In the genomic region with DNA sequence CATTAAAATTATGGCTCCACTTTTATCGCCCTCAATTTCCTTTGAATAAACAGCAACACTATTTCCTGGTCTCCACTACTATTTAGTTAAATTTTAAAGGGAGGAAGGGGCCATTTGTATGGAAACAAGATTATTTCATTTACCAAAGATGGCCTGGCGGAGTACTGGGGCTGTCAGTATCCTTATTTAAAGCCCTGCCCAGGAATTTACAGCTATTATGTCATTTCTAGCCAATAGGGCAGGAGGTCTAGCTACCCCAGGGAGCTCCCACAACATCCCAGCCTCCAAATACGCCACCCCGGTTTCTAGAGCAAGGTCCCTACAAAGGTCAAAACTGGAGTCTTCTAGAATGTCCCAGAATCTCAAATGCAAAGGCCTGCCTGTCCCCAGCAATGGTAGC, we compare ENCODE assay signal across 18 mouse cellular contexts. TPM values are rescaled to one million over a fixed set of nuclear protein-coding genes. Genes with fewer than 3 reads are reported as not detected.
A peak's percentile ranks its signal among the peaks of the same experiment; 100 is the strongest.
DNase-seq lines count a peak whose midpoint lies in the region; ATAC-seq lines count a peak whose summit lies in the region.
"Had no signal": no experiment of that assay in that cellular context is flagged by ENCODE, and none has a peak within 500 bp of the region (broad histone marks: within the 10 kb centered on the region; RNA-seq: fewer than 3 reads in every experiment).

No protein-coding gene starts in this region.

- peaks cover 45% of the 10 kb centered on the region for H3K4me1 ChIP-seq in kidney, embryonic 15.5 days
- peaks cover 27% of the 10 kb centered on the region for H3K4me1 ChIP-seq in kidney, embryonic 16.5 days (ENCODE audit: insufficient read depth, low read length)
- H3K4me1 ChIP-seq in neural tube, embryonic 15.5 days = peaks cover 15% of the 10 kb centered on the region
- peaks cover 15% of the 10 kb centered on the region for H3K4me1 ChIP-seq in intestine, embryonic 16.5 days (ENCODE audit: control insufficient read depth, insufficient read depth, low read length)
- H3K4me1 ChIP-seq: embryonic facial prominence, embryonic 12.5 days had no signal

- no peaks in the 10 kb centered on the region for H3K9me3 ChIP-seq in kidney, embryonic 15.5 days (replicated peaks)
- H3K9me3 ChIP-seq in kidney, embryonic 16.5 days (ENCODE audit: low read length) = no peaks in the 10 kb centered on the region
- H3K9me3 ChIP-seq in neural tube, embryonic 15.5 days (replicated peaks) = no peaks in the 10 kb centered on the region
- no peaks in the 10 kb centered on the region for H3K9me3 ChIP-seq in intestine, embryonic 16.5 days (ENCODE audit: control insufficient read depth, low read length)
- H3K9me3 ChIP-seq: embryonic facial prominence, embryonic 12.5 days; forebrain, embryonic 13.5 days; forebrain, embryonic 15.5 days had no signal

- no peak overlapping the region for H3K4me3 ChIP-seq in kidney, embryonic 15.5 days (replicated peaks)
- no peak overlapping the region for H3K4me3 ChIP-seq in kidney, embryonic 16.5 days (ENCODE audit: low read length)
- no peak overlapping the region for H3K4me3 ChIP-seq in neural tube, embryonic 15.5 days (replicated peaks)
- H3K4me3 ChIP-seq in intestine, embryonic 16.5 days (ENCODE audit: low read length) = no peak overlapping the region
- H3K4me3 ChIP-seq: embryonic facial prominence, embryonic 10.5 days; embryonic facial prominence, embryonic 12.5 days; forebrain, embryonic 13.5 days; forebrain, embryonic 15.5 days had no signal

- no peak for DNase-seq in neural tube, embryonic 10.5 days (ENCODE audit: extremely low spot score, low spot score)
- no peak for DNase-seq in adrenal gland, postnatal 36 days
- DNase-seq: adrenal gland, adult 2 months; adrenal gland, postnatal 10 days; adrenal gland, postnatal 25 days; cerebellum, adult 11-12 months; cerebellum, adult 2 months; cerebellum, adult 9-10 months; cerebellum, postnatal 10 days; cerebellum, postnatal 25 days had no signal

- 0 out of 2 replicates have a peak, but pooled peaks cover 5% of the 10 kb centered on the region for H3K36me3 ChIP-seq in kidney, embryonic 15.5 days
- peaks cover 4% of the 10 kb centered on the region; the same call in 1 of the 2 replicates for H3K36me3 ChIP-seq in kidney, embryonic 16.5 days (ENCODE audit: insufficient read depth, low read length)
- no peaks in the 10 kb centered on the region for H3K36me3 ChIP-seq in neural tube, embryonic 15.5 days
- no peaks in the 10 kb centered on the region for H3K36me3 ChIP-seq in intestine, embryonic 16.5 days (ENCODE audit: control insufficient read depth, insufficient read depth, low read length)
- H3K36me3 ChIP-seq: embryonic facial prominence, embryonic 12.5 days; forebrain, embryonic 15.5 days had no signal

- no peak for ATAC-seq in kidney, embryonic 15.5 days (replicated peaks; ENCODE audit: low FRiP score)
- ATAC-seq in kidney, embryonic 16.5 days (ENCODE audit: low FRiP score, low TSS enrichment) = no peak
- ATAC-seq in neural tube, embryonic 15.5 days (ENCODE audit: low FRiP score) = no peak
- peak; percentile 63 for ATAC-seq in intestine, embryonic 16.5 days
- ATAC-seq: forebrain, embryonic 13.5 days; forebrain, embryonic 15.5 days had no signal

- whole genome bisulfite sequencing in kidney, embryonic 15.5 days = 51% methylated on average over 4 of the region's 4 CpGs
- WGBS in kidney, embryonic 16.5 days = 49% methylated on average over 4 of the region's 4 CpGs
- WGBS in neural tube, embryonic 15.5 days = 56% methylated on average over 4 of the region's 4 CpGs
- 46% methylated on average over 4 of the region's 4 CpGs for whole genome bisulfite sequencing in intestine, embryonic 16.5 days

- H3K9ac ChIP-seq in kidney, embryonic 15.5 days = no peak overlapping the region
- H3K9ac ChIP-seq in kidney, embryonic 16.5 days (replicated peaks; ENCODE audit: low read length) = no peak overlapping the region
- H3K9ac ChIP-seq in neural tube, embryonic 15.5 days (replicated peaks) = no peak overlapping the region
- H3K9ac ChIP-seq in intestine, embryonic 16.5 days (ENCODE audit: low read depth, low read length) = no peak overlapping the region
- H3K9ac ChIP-seq: embryonic facial prominence, embryonic 12.5 days; forebrain, embryonic 13.5 days; forebrain, embryonic 15.5 days had no signal

- H3K27me3 ChIP-seq in kidney, embryonic 15.5 days = no peaks in the 10 kb centered on the region
- no peaks in the 10 kb centered on the region for H3K27me3 ChIP-seq in kidney, embryonic 16.5 days (ENCODE audit: insufficient read depth, low read length)
- no peaks in the 10 kb centered on the region for H3K27me3 ChIP-seq in neural tube, embryonic 15.5 days (replicated peaks)
- no peaks in the 10 kb centered on the region for H3K27me3 ChIP-seq in intestine, embryonic 16.5 days (replicated peaks; ENCODE audit: control insufficient read depth, insufficient read depth, low read length)
- H3K27me3 ChIP-seq: embryonic facial prominence, embryonic 12.5 days; forebrain, embryonic 13.5 days; forebrain, embryonic 15.5 days had no signal

- no peak overlapping the region for H3K4me2 ChIP-seq in kidney, embryonic 15.5 days
- no peak overlapping the region for H3K4me2 ChIP-seq in kidney, embryonic 16.5 days (replicated peaks; ENCODE audit: low read depth, low read length)
- H3K4me2 ChIP-seq in neural tube, embryonic 15.5 days = no peak overlapping the region
- no peak overlapping the region for H3K4me2 ChIP-seq in intestine, embryonic 16.5 days (ENCODE audit: low read depth, low read length)
- H3K4me2 ChIP-seq: embryonic facial prominence, embryonic 12.5 days; forebrain, embryonic 13.5 days; forebrain, embryonic 15.5 days had no signal

- 0 out of 2 replicates have a peak overlapping the region, but pooled peaks have one; percentile 24 for H3K27ac ChIP-seq in kidney, embryonic 15.5 days
- H3K27ac ChIP-seq in kidney, embryonic 16.5 days (ENCODE audit: low read length) = no peak overlapping the region
- H3K27ac ChIP-seq in neural tube, embryonic 15.5 days (replicated peaks) = 0 out of 2 replicates have a peak overlapping the region, but pooled peaks have one; percentile 5
- peak overlapping the region; percentile 50 for H3K27ac ChIP-seq in intestine, embryonic 16.5 days (ENCODE audit: low read length)
- H3K27ac ChIP-seq: embryonic facial prominence, embryonic 10.5 days; embryonic facial prominence, embryonic 12.5 days; forebrain, embryonic 13.5 days; forebrain, embryonic 15.5 days had no signal

RNA-seq across cellular contexts. Expression of a gene that starts 8.5 kb away (rescaled TPM):
- 0.60 and 1.2 TPM in 2 replicates for polyA plus RNA-seq in kidney, embryonic 15.5 days (2015; fragmentation: Nextera tagmentation; extraction: Ambion mirVana)
- polyA plus RNA-seq in kidney, embryonic 16.5 days (2015; fragmentation: Nextera tagmentation; extraction: Ambion mirVana) = 0.60 and 0.92 TPM in 2 replicates
- polyA plus RNA-seq in neural tube, embryonic 15.5 days (2015; fragmentation: Nextera tagmentation; extraction: Ambion mirVana) = 0.47 and 0.64 TPM in 2 replicates
- 0.87 and 1.0 TPM in 2 replicates for polyA plus RNA-seq in intestine, embryonic 16.5 days (2015; fragmentation: Nextera tagmentation; extraction: Ambion mirVana)
- under 1 TPM; 0.49 to 0.79 TPM for total RNA-seq in adrenal gland, postnatal 36 days (2021)

RNA-seq across cellular contexts. Expression of a gene that starts 9.4 kb away (rescaled TPM):
- polyA plus RNA-seq in kidney, embryonic 15.5 days (2015; fragmentation: Nextera tagmentation; extraction: Ambion mirVana) = 5.1 and 5.7 TPM in 2 replicates
- polyA plus RNA-seq in kidney, embryonic 16.5 days (2015; fragmentation: Nextera tagmentation; extraction: Ambion mirVana) = 6.8 and 8.0 TPM in 2 replicates
- 7.8 and 9.6 TPM in 2 replicates for polyA plus RNA-seq in neural tube, embryonic 15.5 days (2015; fragmentation: Nextera tagmentation; extraction: Ambion mirVana)
- polyA plus RNA-seq in intestine, embryonic 16.5 days (2015; fragmentation: Nextera tagmentation; extraction: Ambion mirVana) = 1.1 and 1.5 TPM in 2 replicates
- 1 to 10 TPM; 2.8 to 4.7 TPM for total RNA-seq in adrenal gland, postnatal 36 days (2021)

RNA-seq across cellular contexts. Expression of a gene that starts 36.0 kb away (rescaled TPM):
- 4.1 and 5.4 TPM in 2 replicates for polyA plus RNA-seq in kidney, embryonic 15.5 days (2015; fragmentation: Nextera tagmentation; extraction: Ambion mirVana)
- 6.6 and 6.7 TPM in 2 replicates for polyA plus RNA-seq in kidney, embryonic 16.5 days (2015; fragmentation: Nextera tagmentation; extraction: Ambion mirVana)
- polyA plus RNA-seq in neural tube, embryonic 15.5 days (2015; fragmentation: Nextera tagmentation; extraction: Ambion mirVana) = 2.6 and 3.0 TPM in 2 replicates
- 2.3 and 2.5 TPM in 2 replicates for polyA plus RNA-seq in intestine, embryonic 16.5 days (2015; fragmentation: Nextera tagmentation; extraction: Ambion mirVana)
- total RNA-seq in adrenal gland, postnatal 36 days (2021) = 10 to 100 TPM; 15.2 to 17.9 TPM

RNA-seq across cellular contexts. Expression of a gene that starts 46.8 kb away (rescaled TPM):
- 39.9 and 43.3 TPM in 2 replicates for polyA plus RNA-seq in kidney, embryonic 15.5 days (2015; fragmentation: Nextera tagmentation; extraction: Ambion mirVana)
- 44.1 and 46.1 TPM in 2 replicates for polyA plus RNA-seq in kidney, embryonic 16.5 days (2015; fragmentation: Nextera tagmentation; extraction: Ambion mirVana)
- polyA plus RNA-seq in neural tube, embryonic 15.5 days (2015; fragmentation: Nextera tagmentation; extraction: Ambion mirVana) = 15.7 and 22.7 TPM in 2 replicates
- 25.8 and 35.5 TPM in 2 replicates for polyA plus RNA-seq in intestine, embryonic 16.5 days (2015; fragmentation: Nextera tagmentation; extraction: Ambion mirVana)
- total RNA-seq in adrenal gland, postnatal 36 days (2021) = 10 to 100 TPM; 11.9 to 12.3 TPM
